In genomic region chr1:120176313-120176712, GRCm38 (mm10) we compare ENCODE assay signal across 10 mouse cellular contexts. TPM values are rescaled to one million over a fixed set of nuclear protein-coding genes. Genes with fewer than 3 reads are reported as not detected.
A peak's percentile ranks its signal among the peaks of the same experiment; 100 is the strongest.
DNase-seq lines count a peak whose midpoint lies in the region; ATAC-seq lines count a peak whose summit lies in the region.
"Had no signal": no experiment of that assay in that cellular context is flagged by ENCODE, and none has a peak within 500 bp of the region (broad histone marks: within the 10 kb centered on the region; RNA-seq: fewer than 3 reads in every experiment).

No protein-coding gene starts in this region.

- H3K36me3 ChIP-seq in limb, embryonic 12.5 days = no peaks in the 10 kb centered on the region
- no peaks in the 10 kb centered on the region for H3K36me3 ChIP-seq in limb, embryonic 10.5 days
- no peaks in the 10 kb centered on the region for H3K36me3 ChIP-seq in heart, embryonic 12.5 days
- no peaks in the 10 kb centered on the region for H3K36me3 ChIP-seq in midbrain, embryonic 14.5 days (ENCODE audit: control insufficient read depth, insufficient read depth, low read length)
- no peaks in the 10 kb centered on the region for H3K36me3 ChIP-seq in forebrain, embryonic 13.5 days (ENCODE audit: poor library complexity, severe bottlenecking)
- H3K36me3 ChIP-seq: hindbrain, embryonic 13.5 days; limb, embryonic 15.5 days had no signal

- no peaks in the 10 kb centered on the region for H3K27me3 ChIP-seq in limb, embryonic 12.5 days
- H3K27me3 ChIP-seq in limb, embryonic 10.5 days (ENCODE audit: low read depth, poor library complexity, severe bottlenecking) = no peaks in the 10 kb centered on the region
- H3K27me3 ChIP-seq in heart, embryonic 12.5 days (replicated peaks) = no peaks in the 10 kb centered on the region
- no peaks in the 10 kb centered on the region for H3K27me3 ChIP-seq in midbrain, embryonic 14.5 days (ENCODE audit: control insufficient read depth, insufficient read depth, low read length)
- no peaks in the 10 kb centered on the region for H3K27me3 ChIP-seq in forebrain, embryonic 13.5 days
- H3K27me3 ChIP-seq: hindbrain, embryonic 13.5 days; limb, embryonic 15.5 days had no signal

- 0 out of 2 replicates have a peak overlapping the region, but pooled peaks have one; percentile 8 for H3K4me2 ChIP-seq in limb, embryonic 12.5 days
- H3K4me2 ChIP-seq in heart, embryonic 12.5 days = peak overlapping the region; percentile 51
- H3K4me2 ChIP-seq in midbrain, embryonic 14.5 days (ENCODE audit: low read length) = no peak overlapping the region
- H3K4me2 ChIP-seq in forebrain, embryonic 13.5 days = no peak overlapping the region
- H3K4me2 ChIP-seq: hindbrain, embryonic 13.5 days; limb, embryonic 15.5 days had no signal

- peaks cover 9% of the 10 kb centered on the region; the same call in 1 of the 2 replicates for H3K4me1 ChIP-seq in limb, embryonic 12.5 days (replicated peaks)
- peaks cover 12% of the 10 kb centered on the region for H3K4me1 ChIP-seq in limb, embryonic 10.5 days
- H3K4me1 ChIP-seq in heart, embryonic 12.5 days (replicated peaks) = peaks cover 15% of the 10 kb centered on the region
- peaks cover 6% of the 10 kb centered on the region for H3K4me1 ChIP-seq in midbrain, embryonic 14.5 days (ENCODE audit: control insufficient read depth, insufficient read depth, low read length)
- 0 out of 2 replicates have a peak, but pooled peaks cover 3% of the 10 kb centered on the region for H3K4me1 ChIP-seq in forebrain, embryonic 13.5 days
- H3K4me1 ChIP-seq: limb, embryonic 15.5 days had no signal

- no peak for DNase-seq in limb, embryonic 10.5 days (ENCODE audit: low spot score)
- DNase-seq in kidney, postnatal 14 days = peak; percentile 59
- DNase-seq in midbrain, embryonic 14.5 days = peak; percentile 57
- DNase-seq in cerebellum, adult 9-11 months = no peak
- no peak for DNase-seq in cerebellum, postnatal 10 days

- 12% methylated on average over 14 of the region's 14 CpGs for WGBS in limb, embryonic 12.5 days
- 19% methylated on average over 14 of the region's 14 CpGs for WGBS in limb, embryonic 10.5 days
- WGBS in heart, embryonic 12.5 days = 6% methylated on average over 14 of the region's 14 CpGs
- WGBS in midbrain, embryonic 14.5 days = 25% methylated on average over 14 of the region's 14 CpGs
- 61% methylated on average over 14 of the region's 14 CpGs for WGBS in forebrain, embryonic 13.5 days

- H3K27ac ChIP-seq in limb, embryonic 12.5 days = no peak overlapping the region
- no peak overlapping the region for H3K27ac ChIP-seq in limb, embryonic 10.5 days
- no peak overlapping the region for H3K27ac ChIP-seq in heart, embryonic 12.5 days (ENCODE audit: poor library complexity, severe bottlenecking)
- no peak overlapping the region for H3K27ac ChIP-seq in midbrain, embryonic 14.5 days (replicated peaks; ENCODE audit: low read depth, low read length)
- no peak overlapping the region for H3K27ac ChIP-seq in forebrain, embryonic 13.5 days
- H3K27ac ChIP-seq: hindbrain, embryonic 13.5 days; limb, embryonic 15.5 days had no signal

- no peak for ATAC-seq in limb, embryonic 12.5 days (ENCODE audit: insufficient number of reproducible peaks, insufficient read depth, low FRiP score, low TSS enrichment, low read depth)
- peak; percentile 78 for ATAC-seq in heart, embryonic 12.5 days (ENCODE audit: insufficient number of reproducible peaks, low FRiP score)
- no peak for ATAC-seq in midbrain, embryonic 14.5 days (ENCODE audit: low FRiP score, low TSS enrichment)
- ATAC-seq in forebrain, embryonic 13.5 days = no peak

- no peaks in the 10 kb centered on the region for H3K9me3 ChIP-seq in limb, embryonic 12.5 days
- H3K9me3 ChIP-seq in limb, embryonic 10.5 days (replicated peaks) = no peaks in the 10 kb centered on the region
- H3K9me3 ChIP-seq in heart, embryonic 12.5 days (replicated peaks) = no peaks in the 10 kb centered on the region
- H3K9me3 ChIP-seq in midbrain, embryonic 14.5 days (ENCODE audit: control insufficient read depth, low read length) = no peaks in the 10 kb centered on the region
- H3K9me3 ChIP-seq in forebrain, embryonic 13.5 days (replicated peaks) = no peaks in the 10 kb centered on the region
- H3K9me3 ChIP-seq: hindbrain, embryonic 13.5 days; limb, embryonic 15.5 days had no signal

- no peak overlapping the region for H3K9ac ChIP-seq in limb, embryonic 12.5 days (replicated peaks)
- H3K9ac ChIP-seq in heart, embryonic 12.5 days = peak overlapping the region; percentile 11; the same call in 1 of the 2 replicates
- H3K9ac ChIP-seq in midbrain, embryonic 14.5 days (replicated peaks; ENCODE audit: low read length) = no peak overlapping the region
- no peak overlapping the region for H3K9ac ChIP-seq in forebrain, embryonic 13.5 days
- H3K9ac ChIP-seq: hindbrain, embryonic 13.5 days; limb, embryonic 15.5 days had no signal

- no peak overlapping the region for H3K4me3 ChIP-seq in limb, embryonic 12.5 days (replicated peaks)
- no peak overlapping the region for H3K4me3 ChIP-seq in limb, embryonic 10.5 days
- no peak overlapping the region for H3K4me3 ChIP-seq in heart, embryonic 12.5 days
- no peak overlapping the region for H3K4me3 ChIP-seq in midbrain, embryonic 14.5 days (replicated peaks; ENCODE audit: low read depth, low read length)
- H3K4me3 ChIP-seq in forebrain, embryonic 13.5 days = no peak overlapping the region
- H3K4me3 ChIP-seq: hindbrain, embryonic 13.5 days; limb, embryonic 15.5 days had no signal

RNA-seq across cellular contexts. Expression of gene 3110009E18Rik, which starts 55.3 kb away (rescaled TPM):
- polyA plus RNA-seq in limb, embryonic 12.5 days (2016; fragmentation: Nextera tagmentation; extraction: Ambion mirVana) = 19.3 and 23.7 TPM in 2 replicates
- polyA plus RNA-seq in limb, embryonic 10.5 days (2016; fragmentation: Nextera tagmentation; extraction: Ambion mirVana) = 14.7 and 19.3 TPM in 2 replicates
- 11.8 and 14.1 TPM in 2 replicates for polyA plus RNA-seq in heart, embryonic 12.5 days (2016; fragmentation: Nextera tagmentation; extraction: Ambion mirVana)
- polyA plus RNA-seq in midbrain, embryonic 14.5 days (2014; fragmentation: Nextera tagmentation; extraction: Ambion mirVana) = 18.7 and 21.4 TPM in 2 replicates
- polyA plus RNA-seq in forebrain, embryonic 13.5 days (2015; fragmentation: Nextera tagmentation; extraction: Ambion mirVana) = 24.8 and 29.7 TPM in 2 replicates

RNA-seq across cellular contexts. Expression of gene Dbi, which starts 55.4 kb away (rescaled TPM):
- polyA plus RNA-seq in limb, embryonic 12.5 days (2016; fragmentation: Nextera tagmentation; extraction: Ambion mirVana) = 656 and 702 TPM in 2 replicates
- polyA plus RNA-seq in limb, embryonic 10.5 days (2016; fragmentation: Nextera tagmentation; extraction: Ambion mirVana) = 670 and 699 TPM in 2 replicates
- 655 and 695 TPM in 2 replicates for polyA plus RNA-seq in heart, embryonic 12.5 days (2016; fragmentation: Nextera tagmentation; extraction: Ambion mirVana)
- 759 and 1,068 TPM in 2 replicates for polyA plus RNA-seq in midbrain, embryonic 14.5 days (2014; fragmentation: Nextera tagmentation; extraction: Ambion mirVana)
- polyA plus RNA-seq in forebrain, embryonic 13.5 days (2015; fragmentation: Nextera tagmentation; extraction: Ambion mirVana) = 1,225 and 1,613 TPM in 2 replicates

Comparison
In these comparisons a context has a peak if more than half of its experiments do, and no peak if none do; other contexts are left out.
1. H3K4me2 ChIP-seq: peak in limb, embryonic 12.5 days (single experiment) and heart, embryonic 12.5 days (single experiment); none in midbrain, embryonic 14.5 days (single experiment) and forebrain, embryonic 13.5 days (single experiment).
2. DNase-seq: peak in kidney, postnatal 14 days (single experiment) and midbrain, embryonic 14.5 days (single experiment); none in limb, embryonic 10.5 days (single experiment), cerebellum, adult 9-11 months (single experiment) and cerebellum, postnatal 10 days (0 of 2).